Comparison of ENCODE assay signal across 17 mouse cellular contexts in the genomic region with DNA sequence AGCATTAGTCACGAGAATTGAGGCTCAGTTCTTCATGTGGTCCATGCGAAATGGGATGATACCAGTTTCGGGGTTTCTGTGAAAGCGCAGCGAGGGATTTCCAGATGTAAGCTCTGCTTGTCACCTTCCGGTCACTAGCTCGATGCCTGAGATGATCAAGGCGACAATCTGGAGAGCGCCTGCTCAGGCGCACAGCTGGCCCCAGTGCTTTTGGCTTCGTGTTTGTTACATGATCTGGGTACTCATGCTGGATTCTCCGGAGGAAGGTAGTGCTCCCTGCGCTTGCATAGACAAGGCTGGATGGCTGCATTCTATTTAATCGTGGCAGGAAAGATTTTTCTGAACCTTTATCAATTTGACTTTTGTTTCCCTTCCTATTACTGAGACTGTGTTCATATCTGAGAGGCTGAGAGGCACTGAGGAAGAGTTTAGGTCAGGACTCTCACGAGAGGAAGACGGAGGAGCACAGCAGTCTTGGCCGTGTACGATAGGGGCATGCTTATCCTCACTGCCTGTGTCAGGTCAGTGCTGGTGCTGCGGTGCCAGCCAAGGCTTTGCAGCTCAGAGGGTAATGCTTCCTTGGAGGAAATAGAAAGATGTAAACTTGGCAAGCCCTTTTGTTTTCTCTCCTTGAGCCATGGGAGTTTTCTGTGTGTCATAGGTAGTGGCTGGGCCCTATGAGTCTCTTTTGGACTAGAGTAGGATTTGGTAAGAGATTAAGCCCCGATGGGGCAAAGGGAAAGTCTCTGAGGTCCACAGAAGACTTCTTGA.
A peak's percentile ranks its signal among the peaks of the same experiment; 100 is the strongest.
DNase-seq lines count a peak whose midpoint lies in the region; ATAC-seq and TF ChIP-seq lines count a peak whose summit lies in the region.
"Had no signal": no experiment of that assay in that cellular context is flagged by ENCODE, and none has a peak within 500 bp of the region (broad histone marks: within the 10 kb centered on the region; RNA-seq: fewer than 3 reads in every experiment).

No protein-coding gene starts in this region.

- peak; percentile 76 for ATAC-seq in stomach, postnatal 0 days (ENCODE audit: low FRiP score, low TSS enrichment)
- ATAC-seq in monocyte, adult 5-6 weeks (replicated peaks; ENCODE audit: insufficient number of reproducible peaks, low FRiP score, low TSS enrichment, poor library complexity, severe bottlenecking), result no peak
- ATAC-seq: liver, postnatal 0 days had no signal

- WGBS in lung, adult 2 months, result 53% methylated on average over 20 of the region's 20 CpGs
- WGBS in stomach, postnatal 0 days, result 68% methylated on average over 20 of the region's 20 CpGs

- H3K4me1 ChIP-seq in lung, adult 2 months (ENCODE audit: control insufficient read depth, insufficient read depth, low read length), result peaks cover 24% of the 10 kb centered on the region
- peaks cover 36% of the 10 kb centered on the region for H3K4me1 ChIP-seq in brown adipose tissue, adult 24 weeks (ENCODE audit: control insufficient read depth, insufficient read depth, insufficient read length, low read length)
- H3K4me1 ChIP-seq in stomach, postnatal 0 days (replicated peaks; ENCODE audit: control insufficient read depth, insufficient read depth), result no peaks in the 10 kb centered on the region; the same call in 1 of the 2 replicates
- H3K4me1 ChIP-seq: embryonic facial prominence, embryonic 12.5 days; hindbrain, embryonic 10.5 days; kidney, embryonic 15.5 days had no signal

- no peaks in the 10 kb centered on the region for H3K27me3 ChIP-seq in stomach, postnatal 0 days (ENCODE audit: control insufficient read depth, insufficient read depth, low read length)
- H3K27me3 ChIP-seq: embryonic facial prominence, embryonic 12.5 days; heart, embryonic 13.5 days; kidney, embryonic 15.5 days; limb, embryonic 13.5 days had no signal

- no peak for TF ChIP-seq EP300 in stomach, postnatal 0 days (optimal IDR thresholded peaks at IDR 0.05)

- H3K4me2 ChIP-seq in stomach, postnatal 0 days (replicated peaks; ENCODE audit: low read depth), result no peak overlapping the region
- H3K4me2 ChIP-seq: embryonic facial prominence, embryonic 12.5 days; heart, embryonic 13.5 days; kidney, embryonic 15.5 days; limb, embryonic 13.5 days had no signal

- intact Hi-C loops in gastrocnemius, adult 2 months (cut with DNase I), result loop anchor here (1.0 kb wide), 1 partner anchor 14 kb away; no protein-coding TSS in a partner anchor

- peak; percentile 76 for DNase-seq in gastrocnemius, adult 2 months
- no peak for DNase-seq in gastrocnemius, postnatal 4 days (ENCODE audit: low spot score in 2 of 2)
- DNase-seq in lung, postnatal 10 days, result peak; percentile 34
- no peak for DNase-seq in lung, adult 2 months
- no peak for DNase-seq in stomach, postnatal 0 days (ENCODE audit: low spot score)
- DNase-seq: adrenal gland, postnatal 36 days; cerebellum, postnatal 25 days; liver, postnatal 0 days; right cerebral cortex, adult 18-20 months; thymus, postnatal 4 days had no signal

- H3K9ac ChIP-seq in stomach, postnatal 0 days (ENCODE audit: low read length), result no peak overlapping the region
- H3K9ac ChIP-seq: embryonic facial prominence, embryonic 12.5 days; heart, embryonic 13.5 days; kidney, embryonic 15.5 days; limb, embryonic 13.5 days; liver, postnatal 0 days had no signal

- no peak for TF ChIP-seq POLR2A in lung, adult 2 months (IDR thresholded peaks at IDR 0.05; ENCODE audit: borderline replicate concordance, extremely low read depth, low read depth, low read length)

- no peaks in the 10 kb centered on the region; the same call in 1 of the 2 replicates for H3K36me3 ChIP-seq in stomach, postnatal 0 days (ENCODE audit: control insufficient read depth, insufficient read depth, low read length)
- H3K36me3 ChIP-seq: embryonic facial prominence, embryonic 12.5 days; heart, embryonic 13.5 days; hindbrain, embryonic 10.5 days; kidney, embryonic 15.5 days; limb, embryonic 13.5 days had no signal

- peak overlapping the region; percentile 84 for H3K27ac ChIP-seq in gastrocnemius, adult 2 months
- H3K27ac ChIP-seq in brown adipose tissue, adult 24 weeks (replicated peaks; ENCODE audit: low read depth, low read length), result peak overlapping the region; percentile 36
- H3K27ac ChIP-seq in stomach, postnatal 0 days (replicated peaks), result 0 out of 2 replicates have a peak overlapping the region, but pooled peaks have one; percentile 35
- H3K27ac ChIP-seq: embryonic facial prominence, embryonic 12.5 days; heart, embryonic 13.5 days; hindbrain, embryonic 10.5 days; kidney, embryonic 15.5 days; limb, embryonic 13.5 days had no signal

- no peak for TF ChIP-seq CTCF in gastrocnemius, adult 2 months (IDR thresholded peaks at IDR 0.05)
- TF ChIP-seq CTCF in lung, adult 2 months (IDR thresholded peaks at IDR 0.05; ENCODE audit: insufficient read depth, low read length), result no peak
- TF ChIP-seq CTCF in stomach, postnatal 0 days (IDR thresholded peaks at IDR 0.05; ENCODE audit: low read depth), result no peak

- peak overlapping the region; percentile 40 for H3K4me3 ChIP-seq in gastrocnemius, adult 2 months
- no peak overlapping the region for H3K4me3 ChIP-seq in lung, adult 2 months (replicated peaks; ENCODE audit: extremely low read depth, low read depth, low read length)
- no peak overlapping the region for H3K4me3 ChIP-seq in brown adipose tissue, adult 24 weeks (ENCODE audit: insufficient read depth, low read depth, low read length)
- H3K4me3 ChIP-seq in stomach, postnatal 0 days (ENCODE audit: low read depth, low read length), result no peak overlapping the region
- H3K4me3 ChIP-seq: embryonic facial prominence, embryonic 12.5 days; heart, embryonic 13.5 days; hindbrain, embryonic 10.5 days; kidney, embryonic 15.5 days; limb, embryonic 13.5 days had no signal

- no peaks in the 10 kb centered on the region for H3K9me3 ChIP-seq in stomach, postnatal 0 days (ENCODE audit: control insufficient read depth, low read length)
- H3K9me3 ChIP-seq: embryonic facial prominence, embryonic 12.5 days; heart, embryonic 13.5 days; hindbrain, embryonic 10.5 days; kidney, embryonic 15.5 days; limb, embryonic 13.5 days had no signal

Comparison
In these comparisons a context has a peak if more than half of its experiments do, and no peak if none do; other contexts are left out.
1. DNase-seq: peak in gastrocnemius, adult 2 months (single experiment) and lung, postnatal 10 days (single experiment); none in gastrocnemius, postnatal 4 days (0 of 2), lung, adult 2 months (single experiment) and stomach, postnatal 0 days (single experiment).
2. Peak in every context shown above with its lines, with median percentiles within 50 percentile points of each other: H3K27ac ChIP-seq.